Mouse (Mus musculus) ovary, postnatal 10 days (tissue): Measurements from ENCODE around the gene Pafah1b1.

Experiments used
- DNase-seq: peaks from one replicate; pipeline ENCODE4 v3.0.0; 2022; ENCODE audit warnings: low spot score

The Pafah1b1 gene

DNA sequence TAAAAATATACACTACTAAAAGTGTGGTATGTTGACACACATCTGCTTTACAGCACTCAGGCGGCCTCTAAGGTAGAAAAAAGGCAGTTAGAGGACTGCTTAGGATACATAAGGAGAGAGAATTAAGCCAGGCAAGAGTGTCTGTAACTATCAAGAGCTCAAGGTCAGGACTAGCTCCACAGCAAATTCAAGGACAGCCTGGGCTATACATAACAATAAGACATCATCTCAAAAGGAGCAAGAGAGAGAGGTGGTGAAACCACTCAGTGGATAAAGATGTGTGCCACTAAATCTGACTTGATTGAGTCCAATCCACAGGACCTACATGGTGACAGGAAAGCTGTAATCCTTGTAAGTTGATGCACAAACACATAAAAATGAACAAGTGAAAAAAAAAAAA lies 3.8 kb downstream of the Pafah1b1 start:
- no peak for DNase-seq

DNA sequence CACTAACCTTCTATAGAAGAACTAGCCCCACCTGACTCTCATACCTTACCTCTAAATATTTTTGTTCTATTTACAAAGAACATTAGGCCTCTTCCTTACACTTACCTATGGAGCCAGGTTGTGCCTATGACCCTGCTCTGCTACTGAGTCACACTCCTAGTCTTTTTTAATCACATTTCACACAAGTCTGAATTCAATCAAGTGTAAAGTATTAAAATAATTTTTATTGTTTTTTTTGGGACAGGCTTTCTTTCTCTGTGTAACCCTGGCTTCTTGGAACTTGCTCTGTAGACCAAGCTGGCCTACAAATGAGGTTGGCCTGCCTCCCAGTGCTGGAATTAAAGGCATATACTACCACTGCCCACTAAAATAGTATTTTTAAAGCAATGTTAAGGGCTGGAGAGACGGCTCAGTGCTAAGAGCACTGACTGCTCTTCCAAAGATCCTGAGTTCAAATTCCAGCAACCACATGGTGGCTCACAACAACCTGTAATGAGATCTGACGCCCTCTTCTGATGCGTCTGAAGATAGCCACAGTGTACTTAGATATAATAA lies 8.4 kb downstream of the Pafah1b1 start:
- no peak for DNase-seq

DNA sequence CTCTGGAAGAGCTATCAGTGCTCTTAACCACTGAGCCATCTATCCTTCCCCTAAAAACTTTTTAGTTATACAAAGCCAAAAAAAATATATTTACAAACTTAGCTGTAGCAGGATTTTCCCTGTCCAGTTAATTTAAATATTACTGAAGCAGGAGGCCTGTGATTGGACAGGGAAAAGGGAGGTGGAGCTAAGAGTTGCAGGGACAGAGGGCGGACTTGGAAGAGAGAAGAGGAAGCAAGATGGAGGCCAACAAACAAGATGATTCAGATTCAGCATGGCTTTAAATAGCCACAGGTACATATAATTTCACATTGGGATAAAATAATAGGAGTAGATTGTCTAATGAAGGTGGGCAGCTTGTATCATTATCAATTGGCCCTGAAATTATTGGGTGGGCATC lies 13.8 kb downstream of the Pafah1b1 start:
- DNase-seq: no peak

GRCm38 (mm10) chr11:74708781-74709180 lies 15.7 kb downstream of the Pafah1b1 start:
- no peak for DNase-seq

GRCm38 (mm10) chr11:74704068-74704467 lies 20.4 kb downstream of the Pafah1b1 start:
- DNase-seq: no peak

GRCm38 (mm10) chr11:74699505-74699904 lies 25.0 kb downstream of the Pafah1b1 start:
- no peak for DNase-seq

- no peak for DNase-seq
Observed at GRCm38 (mm10) chr11:74692151-74692550, 32.3 kb downstream of the Pafah1b1 start.

- no peak for DNase-seq
Observed at GRCm38 (mm10) chr11:74675156-74675555, 49.3 kb downstream of the Pafah1b1 start.

- no peak for DNase-seq
Observed at GRCm38 (mm10) chr11:74674713-74675112, 49.8 kb downstream of the Pafah1b1 start.

- DNase-seq: no peak
Observed at GRCm38 (mm10) chr11:74673561-74673960, 50.9 kb downstream of the Pafah1b1 start.

- no peak for DNase-seq
Observed at GRCm38 (mm10) chr11:74672901-74673513, 51.5 kb downstream of the Pafah1b1 start.

DNA sequence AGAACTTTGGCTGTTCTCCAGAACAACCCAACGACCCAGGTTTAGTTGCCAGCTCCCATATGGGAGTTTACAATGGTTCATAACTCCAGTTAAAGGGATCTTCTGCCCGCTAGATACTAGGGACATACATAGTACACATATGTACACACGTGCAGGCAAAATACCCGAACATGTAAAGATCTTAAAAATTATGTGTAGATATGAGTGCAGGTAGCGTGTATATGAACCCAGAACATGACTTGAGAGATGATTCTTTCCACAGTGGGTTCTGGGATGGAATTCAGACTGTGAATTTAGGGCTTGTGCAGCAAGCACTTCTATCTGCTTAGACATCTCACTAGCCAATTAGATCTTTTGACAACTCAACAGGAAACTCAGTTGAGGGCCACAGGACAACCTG lies 52.6 kb downstream of the Pafah1b1 start:
- no peak for DNase-seq

DNA sequence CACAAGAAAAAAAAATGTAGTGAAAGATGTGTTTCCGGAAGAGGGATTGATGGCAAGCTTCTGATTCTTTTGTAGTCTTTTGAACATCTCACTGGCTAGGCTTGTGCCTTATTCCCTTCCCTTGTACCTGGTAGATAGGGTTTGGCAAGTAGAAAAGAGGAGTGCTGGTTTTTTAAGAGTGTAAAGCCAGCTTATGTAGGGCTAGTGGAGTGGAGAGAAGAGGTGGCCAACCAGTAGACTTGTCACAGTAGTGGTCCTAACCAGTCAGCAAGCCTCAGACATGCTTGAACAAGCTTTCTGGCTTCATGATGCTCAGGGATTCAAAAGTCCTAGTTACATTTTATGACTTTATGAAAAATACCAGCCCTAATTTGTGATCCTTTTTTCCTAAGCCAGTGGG lies 53.5 kb downstream of the Pafah1b1 start:
- no peak for DNase-seq

DNA sequence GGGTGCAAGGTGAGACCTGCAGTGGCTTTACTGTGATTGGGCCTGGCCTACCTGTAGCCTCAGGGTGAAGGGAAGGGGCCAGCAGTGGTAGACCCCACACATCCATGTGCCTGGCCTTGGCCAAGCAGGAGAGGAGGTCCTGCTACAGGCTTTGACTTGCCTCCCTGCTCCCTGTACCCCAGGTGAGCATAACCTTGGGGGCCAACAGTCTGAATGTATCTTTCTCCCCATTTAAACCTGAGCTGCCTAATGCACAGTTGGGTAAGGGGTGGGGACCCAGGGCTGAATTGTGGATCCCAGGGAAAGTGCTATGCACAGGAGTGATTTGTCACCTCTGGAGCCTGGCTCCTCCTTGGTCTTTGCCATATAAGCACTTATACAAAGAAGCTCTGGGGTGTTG lies 54.3 kb downstream of the Pafah1b1 start:
- no peak for DNase-seq

- DNase-seq: no peak
Observed at GRCm38 (mm10) chr11:74668971-74669370, 55.5 kb downstream of the Pafah1b1 start.

DNA sequence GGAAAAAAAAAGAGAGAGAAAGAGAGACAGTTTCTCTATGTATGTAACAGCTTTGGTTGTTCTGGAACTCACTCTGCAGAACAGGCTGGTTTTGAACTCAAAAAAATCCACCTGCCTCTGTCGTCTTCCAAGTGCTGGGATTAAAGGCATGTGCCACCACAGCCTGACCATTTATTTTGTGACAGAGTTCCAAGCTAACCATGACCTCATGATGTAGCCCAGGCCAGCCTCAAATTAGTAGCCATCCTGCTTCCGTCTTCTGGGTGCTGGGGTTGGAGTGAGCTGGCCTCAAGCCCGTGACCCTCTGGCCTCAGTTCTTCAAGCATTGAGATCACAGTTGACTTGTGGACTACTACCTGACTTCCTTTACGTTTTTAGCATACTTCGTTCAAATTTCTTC lies 56.0 kb downstream of the Pafah1b1 start:
- DNase-seq: no peak

- DNase-seq: no peak
Observed at GRCm38 (mm10) chr11:74667582-74668010, 56.9 kb downstream of the Pafah1b1 start.

DNA sequence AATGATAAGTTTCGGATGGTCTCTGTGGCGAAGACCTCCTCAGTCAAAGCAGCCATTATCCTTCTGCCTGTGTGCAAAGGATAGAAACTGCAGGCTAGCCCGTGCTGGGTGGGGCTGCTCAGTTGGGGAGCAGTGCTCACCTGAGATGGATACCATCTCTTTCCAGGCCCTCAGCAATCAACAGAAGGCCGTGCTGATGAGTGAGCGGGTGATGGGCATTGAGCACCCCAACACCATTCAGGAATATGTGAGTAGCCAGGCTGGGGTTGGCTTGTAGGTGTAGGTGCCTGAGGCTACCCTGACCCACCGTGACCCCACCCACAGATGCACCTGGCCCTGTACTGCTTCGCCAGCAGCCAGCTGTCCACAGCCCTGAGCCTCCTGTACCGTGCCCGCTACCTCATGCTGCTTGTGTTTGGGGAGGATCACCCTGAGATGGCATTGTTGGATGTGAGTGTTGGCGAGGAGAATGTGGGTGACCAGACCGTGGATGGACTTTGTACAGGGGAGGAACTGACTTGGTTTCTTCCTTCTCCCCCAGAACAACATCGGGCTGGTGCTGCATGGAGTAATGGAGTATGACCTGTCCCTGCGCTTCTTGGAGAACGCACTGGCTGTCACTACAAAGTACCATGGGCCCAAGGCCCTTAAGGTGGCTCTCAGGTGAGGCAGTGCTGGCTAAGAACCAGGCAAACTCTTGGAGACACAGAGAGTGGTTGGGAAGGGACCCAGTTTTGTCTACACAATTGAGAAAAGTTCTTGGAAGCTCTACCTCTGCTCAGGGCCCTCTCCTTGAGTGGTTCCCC lies 57.5 kb downstream of the Pafah1b1 start:
- DNase-seq: no peak

- no peak for DNase-seq
Observed at GRCm38 (mm10) chr11:74666284-74666652, 58.2 kb downstream of the Pafah1b1 start.

DNA sequence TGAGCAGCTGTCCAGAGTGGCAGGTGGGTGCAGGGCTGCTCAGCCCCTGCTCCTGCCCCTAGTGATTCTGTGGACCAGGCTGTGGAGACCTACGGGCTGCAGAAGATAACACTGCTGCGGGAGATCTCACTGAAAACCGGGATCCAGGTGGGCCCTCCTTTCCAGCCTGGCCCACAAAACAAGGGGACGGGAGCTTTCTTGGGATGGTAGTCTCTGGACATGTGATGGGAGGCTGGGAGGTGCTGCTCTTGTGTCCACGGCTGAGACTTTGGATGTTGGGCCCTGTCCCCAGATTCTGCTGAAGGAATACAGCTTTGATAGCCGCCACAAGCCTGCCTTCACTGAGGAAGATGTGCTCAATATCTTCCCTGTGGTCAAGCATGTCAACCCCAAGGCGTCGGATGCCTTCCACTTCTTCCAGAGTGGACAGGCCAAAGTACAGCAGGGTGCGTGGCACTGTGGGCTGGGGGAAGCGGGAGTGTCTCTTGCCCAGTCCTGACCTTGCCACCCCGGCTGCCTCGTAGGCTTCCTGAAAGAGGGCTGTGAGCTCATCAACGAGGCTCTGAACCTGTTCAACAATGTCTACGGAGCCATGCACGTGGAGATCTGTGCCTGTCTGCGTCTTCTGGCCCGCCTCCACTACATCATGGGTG lies 58.7 kb downstream of the Pafah1b1 start:
- no peak for DNase-seq

- DNase-seq: no peak
Observed at GRCm38 (mm10) chr11:74664906-74665305, 59.6 kb downstream of the Pafah1b1 start.

DNA sequence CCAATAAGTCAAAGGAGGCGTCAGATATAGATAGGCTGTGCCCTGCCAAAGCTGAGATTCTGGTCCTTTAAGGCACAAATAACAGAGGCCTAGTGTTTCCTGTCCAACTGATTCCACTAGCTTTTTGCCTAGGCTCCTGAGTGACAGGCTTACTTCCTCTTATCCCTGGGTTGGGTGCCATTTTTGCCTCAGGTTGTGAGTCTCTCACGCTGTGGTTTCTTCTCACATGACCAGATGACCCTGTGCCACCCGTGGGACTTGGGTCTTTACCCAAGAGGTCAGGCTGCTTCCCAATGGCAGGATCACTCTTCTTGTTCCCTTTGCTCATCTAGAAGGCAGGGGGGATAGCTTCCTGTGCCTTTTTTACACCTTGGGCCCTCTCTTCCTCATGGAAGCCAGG lies 60.2 kb downstream of the Pafah1b1 start:
- DNase-seq: no peak

DNA sequence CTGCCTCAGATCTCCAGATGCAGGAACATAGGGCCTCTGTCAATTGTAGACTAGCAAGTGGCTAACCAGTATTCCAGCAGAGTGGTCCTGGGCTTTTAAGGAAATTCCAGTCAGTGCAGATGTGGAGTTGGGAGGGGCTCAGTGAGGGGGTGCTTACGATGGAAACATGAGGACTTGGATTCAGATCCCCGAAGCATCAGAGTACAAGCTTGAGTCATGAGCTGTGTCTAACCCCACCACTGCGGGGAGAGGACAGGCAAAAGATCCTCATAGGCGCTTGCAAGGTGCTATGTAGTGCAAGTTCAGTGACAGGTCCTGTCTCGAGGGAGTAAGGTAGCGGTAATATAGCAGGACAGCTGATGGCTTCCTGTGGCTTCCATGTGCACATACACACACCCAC lies 62.2 kb downstream of the Pafah1b1 start:
- no peak for DNase-seq
